Mouse (Mus musculus): ENCODE data around the gene Nr1i3. TPM values are rescaled to one million over a fixed set of nuclear protein-coding genes. Genes with fewer than 3 reads are reported as not detected.

Gene Nr1i3
- polyA plus RNA-seq, 1 experiment: not detected

GRCm38 (mm10) chr1:171248386-171249226 is 34.8 kb downstream of the Nr1i3 start:
- no peak for TF ChIP-seq CTCF (IDR thresholded peaks at IDR 0.05; ENCODE audit: borderline replicate concordance, insufficient read depth, low read length)
- TF ChIP-seq POLR2A (IDR thresholded peaks at IDR 0.05; ENCODE audit: low read depth, low read length): peak; percentile 20; the same call in 1 of the 2 replicates
- Histone ChIP-seq H3K4me1 (ENCODE audit: control insufficient read depth, insufficient read depth, low read length) (peaks cover 3% of the 10 kb centered on the region), H3K4me3 (ENCODE audit: insufficient read depth, low read length) (no peak overlapping the region), H3K27ac (ENCODE audit: insufficient read depth, low read length) (peak overlapping the region; percentile 88)

DNA sequence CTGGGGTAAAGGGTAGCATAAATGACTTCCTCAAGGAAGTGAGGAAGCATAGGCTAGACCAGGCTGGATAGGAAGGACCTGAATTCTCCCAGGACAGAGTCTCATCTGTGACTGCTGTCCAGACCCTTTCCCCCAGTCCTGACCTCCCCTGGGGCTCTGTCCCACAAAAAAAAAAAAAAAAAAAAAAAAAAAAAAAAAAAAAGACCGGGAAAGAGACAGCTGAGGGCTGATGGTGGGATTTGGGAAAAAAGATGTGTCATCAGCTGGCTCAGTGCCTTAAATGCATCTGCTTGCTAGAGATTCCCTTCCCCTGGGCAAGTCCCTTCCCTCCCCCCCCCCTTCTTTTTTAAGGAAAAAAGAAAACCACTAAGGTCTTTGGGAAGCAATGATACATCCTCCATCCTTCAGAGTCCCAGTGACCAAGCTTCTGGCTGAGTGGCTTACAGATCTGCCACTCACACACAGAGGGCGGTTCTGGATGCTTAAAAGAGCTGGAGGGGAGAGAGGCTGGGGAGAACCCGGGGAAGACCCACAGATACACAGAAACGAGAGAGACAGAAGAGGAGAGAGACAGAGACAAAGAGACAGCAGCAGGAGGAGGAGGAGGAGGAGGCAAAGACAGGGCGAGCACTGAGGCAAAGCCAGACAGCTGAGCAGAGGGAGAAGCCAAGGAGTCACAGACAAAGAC is 36.3 kb downstream of the Nr1i3 start, which contains the start of gene Adamts4:
Adamts4 (plus strand) TSS at position 509 of the 688 bp plus-strand sequence.
- peak within 1 kb of the TSS; percentile 88 for H3K27ac ChIP-seq (ENCODE audit: insufficient read depth, low read length)
- peak within 1 kb of the TSS; percentile 24 for H3K4me3 ChIP-seq (ENCODE audit: insufficient read depth, low read length)
- H3K4me1 ChIP-seq (ENCODE audit: control insufficient read depth, insufficient read depth, low read length): peaks cover 3% of the 10 kb centered on the region
- no peak for TF ChIP-seq CTCF (IDR thresholded peaks at IDR 0.05; ENCODE audit: borderline replicate concordance, insufficient read depth, low read length)
- peak; percentile 98 for TF ChIP-seq POLR2A (IDR thresholded peaks at IDR 0.05; ENCODE audit: low read depth, low read length)

DNA sequence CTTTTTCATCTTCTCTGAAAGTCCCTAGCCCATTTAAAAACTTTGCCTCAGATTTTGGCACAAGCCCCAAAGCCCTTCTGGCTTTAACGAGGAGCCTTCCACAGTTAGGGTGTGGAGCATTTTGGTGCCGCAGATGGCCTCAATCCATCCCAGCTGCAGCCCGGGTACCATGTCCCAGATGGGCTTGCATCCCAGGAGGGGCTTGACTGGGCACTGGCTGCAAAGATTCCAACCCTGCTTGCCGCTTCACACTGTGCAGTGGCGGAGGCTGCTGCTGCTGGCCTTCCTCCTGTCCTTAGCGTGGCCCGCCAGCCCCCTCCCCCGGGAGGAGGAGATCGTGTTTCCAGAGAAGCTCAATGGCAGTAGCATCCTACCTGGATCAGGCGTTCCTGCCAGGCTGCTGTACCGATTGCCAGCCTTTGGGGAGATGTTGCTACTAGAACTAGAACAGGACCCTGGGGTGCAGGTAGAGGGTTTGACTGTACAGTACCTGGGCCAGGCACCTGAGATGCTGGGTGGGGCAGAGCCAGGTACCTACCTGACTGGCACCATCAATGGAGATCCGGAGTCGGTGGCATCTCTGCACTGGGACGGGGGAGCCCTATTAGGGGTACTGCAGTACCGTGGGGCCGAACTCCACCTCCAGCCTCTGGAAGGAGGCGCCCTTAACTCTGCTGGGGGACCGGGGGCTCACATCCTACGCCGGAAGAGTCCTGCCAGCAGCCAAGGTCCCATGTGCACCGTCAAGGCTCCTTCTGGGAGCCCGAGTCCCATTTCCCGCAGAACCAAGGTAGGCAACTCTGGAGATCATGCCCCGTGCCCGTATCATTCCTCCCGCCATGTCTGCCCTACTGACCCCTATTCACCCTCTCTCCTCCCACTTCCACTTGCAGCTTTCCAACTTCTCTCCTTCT is 37.2 kb downstream of the Nr1i3 start, which contains the start of gene Ndufs2:
Ndufs2 (minus strand) TSS at position 709 of the 914 bp plus-strand sequence.
- Histone ChIP-seq H3K4me1 (ENCODE audit: control insufficient read depth, insufficient read depth, low read length) (peaks cover 3% of the 10 kb centered on the region), H3K4me3 (ENCODE audit: insufficient read depth, low read length) (peak within 1 kb of the TSS; percentile 24), H3K27ac (ENCODE audit: insufficient read depth, low read length) (peak within 1 kb of the TSS; percentile 86)
- TF ChIP-seq POLR2A (IDR thresholded peaks at IDR 0.05; ENCODE audit: low read depth, low read length) (peak; percentile 38), CTCF (IDR thresholded peaks at IDR 0.05; ENCODE audit: borderline replicate concordance, insufficient read depth, low read length) (no peak)

- TF ChIP-seq POLR2A (IDR thresholded peaks at IDR 0.05; ENCODE audit: low read depth, low read length) (peak; percentile 78), CTCF (IDR thresholded peaks at IDR 0.05; ENCODE audit: borderline replicate concordance, insufficient read depth, low read length) (no peak)
- Histone ChIP-seq H3K4me3 (ENCODE audit: insufficient read depth, low read length) (peak overlapping the region; percentile 24), H3K4me1 (ENCODE audit: control insufficient read depth, insufficient read depth, low read length) (peaks cover 3% of the 10 kb centered on the region), H3K27ac (ENCODE audit: insufficient read depth, low read length) (peak overlapping the region; percentile 86)
Observed at GRCm38 (mm10) chr1:171251594-171252324, 38.0 kb downstream of the Nr1i3 start.

DNA sequence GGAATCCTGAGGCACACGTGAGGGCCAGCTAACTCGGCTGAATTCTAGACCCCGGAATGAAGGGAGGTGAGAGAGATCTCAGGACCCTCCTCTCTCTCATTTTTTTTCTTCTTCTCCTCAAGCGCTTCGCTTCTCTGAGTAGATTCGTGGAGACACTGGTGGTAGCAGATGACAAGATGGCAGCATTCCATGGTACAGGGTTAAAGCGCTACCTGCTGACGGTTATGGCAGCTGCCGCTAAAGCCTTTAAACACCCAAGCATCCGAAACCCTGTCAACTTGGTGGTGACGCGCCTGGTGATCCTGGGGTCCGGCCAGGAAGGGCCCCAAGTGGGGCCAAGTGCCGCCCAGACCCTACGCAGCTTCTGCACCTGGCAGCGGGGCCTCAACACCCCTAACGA is 38.6 kb downstream of the Nr1i3 start:
- Histone ChIP-seq H3K4me1 (ENCODE audit: control insufficient read depth, insufficient read depth, low read length) (peaks cover 3% of the 10 kb centered on the region), H3K4me3 (ENCODE audit: insufficient read depth, low read length) (peak overlapping the region; percentile 23), H3K27ac (ENCODE audit: insufficient read depth, low read length) (peak overlapping the region; percentile 86)
- TF ChIP-seq POLR2A (IDR thresholded peaks at IDR 0.05; ENCODE audit: low read depth, low read length) (no peak), CTCF (IDR thresholded peaks at IDR 0.05; ENCODE audit: borderline replicate concordance, insufficient read depth, low read length) (no peak)

DNA sequence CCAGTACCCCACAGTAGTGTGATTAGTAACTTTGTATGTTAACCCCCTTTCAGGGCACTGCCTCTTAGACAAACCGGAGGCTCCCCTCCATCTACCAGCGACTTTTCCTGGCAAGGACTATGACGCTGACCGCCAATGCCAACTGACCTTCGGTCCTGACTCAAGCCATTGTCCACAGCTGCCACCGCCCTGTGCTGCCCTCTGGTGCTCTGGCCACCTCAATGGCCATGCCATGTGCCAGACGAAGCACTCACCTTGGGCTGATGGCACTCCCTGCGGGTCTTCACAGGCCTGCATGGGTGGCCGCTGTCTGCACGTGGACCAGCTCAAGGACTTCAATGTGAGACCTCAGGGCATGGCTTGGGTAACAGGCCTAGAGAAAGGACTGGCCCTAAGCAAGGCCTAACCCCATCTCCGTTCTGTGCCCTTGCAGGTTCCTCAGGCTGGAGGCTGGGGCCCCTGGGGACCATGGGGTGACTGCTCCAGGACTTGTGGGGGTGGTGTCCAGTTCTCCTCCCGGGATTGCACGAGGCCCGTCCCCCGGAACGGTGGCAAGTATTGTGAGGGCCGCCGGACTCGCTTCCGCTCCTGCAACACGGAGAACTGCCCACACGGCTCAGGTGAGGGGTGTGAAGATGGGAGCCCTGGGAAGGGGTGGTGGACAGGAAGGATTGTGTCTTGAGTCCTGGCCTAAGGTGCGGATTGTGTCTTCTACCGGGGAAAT is 42.5 kb downstream of the Nr1i3 start:
- Histone ChIP-seq H3K27ac (ENCODE audit: insufficient read depth, low read length) (no peak overlapping the region), H3K4me1 (ENCODE audit: control insufficient read depth, insufficient read depth, low read length) (peaks cover 13% of the 10 kb centered on the region), H3K4me3 (ENCODE audit: insufficient read depth, low read length) (no peak overlapping the region)
- TF ChIP-seq POLR2A (IDR thresholded peaks at IDR 0.05; ENCODE audit: low read depth, low read length): no peak
- TF ChIP-seq CTCF (IDR thresholded peaks at IDR 0.05; ENCODE audit: borderline replicate concordance, insufficient read depth, low read length): peak; percentile 18; the same call in 1 of the 2 replicates

DNA sequence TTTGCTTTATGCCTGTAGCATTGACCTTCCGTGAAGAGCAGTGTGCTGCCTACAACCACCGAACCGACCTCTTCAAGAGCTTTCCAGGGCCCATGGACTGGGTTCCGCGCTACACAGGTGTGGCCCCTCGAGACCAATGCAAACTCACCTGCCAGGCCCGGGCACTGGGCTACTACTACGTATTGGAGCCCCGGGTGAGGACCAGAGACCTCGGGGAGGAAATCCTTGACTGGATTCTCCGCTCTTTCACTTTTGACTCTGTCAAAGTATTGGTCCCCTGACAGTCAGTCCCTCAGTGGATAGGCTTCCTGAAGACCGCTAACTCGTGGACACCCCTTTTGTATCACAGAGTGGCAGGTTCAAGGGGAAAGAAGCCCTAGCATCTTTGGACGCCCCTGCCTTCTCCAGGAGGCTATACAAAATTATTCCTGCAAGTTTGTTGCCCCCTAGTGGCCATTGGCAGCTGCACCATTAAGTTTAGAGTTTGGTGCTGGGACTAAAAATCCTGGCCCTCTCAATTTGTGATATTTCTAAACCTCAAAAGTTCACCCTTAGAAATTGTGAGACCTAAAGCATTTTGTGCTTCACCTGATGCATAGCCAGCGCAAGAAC is 43.3 kb downstream of the Nr1i3 start:
- Histone ChIP-seq H3K4me3 (ENCODE audit: insufficient read depth, low read length) (no peak overlapping the region), H3K4me1 (ENCODE audit: control insufficient read depth, insufficient read depth, low read length) (peaks cover 15% of the 10 kb centered on the region), H3K27ac (ENCODE audit: insufficient read depth, low read length) (no peak overlapping the region)
- TF ChIP-seq CTCF (IDR thresholded peaks at IDR 0.05; ENCODE audit: borderline replicate concordance, insufficient read depth, low read length) (no peak), POLR2A (IDR thresholded peaks at IDR 0.05; ENCODE audit: low read depth, low read length) (no peak)

- no peak for TF ChIP-seq POLR2A (IDR thresholded peaks at IDR 0.05; ENCODE audit: low read depth, low read length)
- Histone ChIP-seq H3K4me1 (ENCODE audit: control insufficient read depth, insufficient read depth, low read length) (peaks cover 15% of the 10 kb centered on the region), H3K4me3 (ENCODE audit: insufficient read depth, low read length) (no peak overlapping the region), H3K27ac (ENCODE audit: insufficient read depth, low read length) (no peak overlapping the region)
Observed at GRCm38 (mm10) chr1:171257781-171258180, 44.0 kb downstream of the Nr1i3 start.

Measured in embryonic fibroblast, embryonic 13.5 days (primary cell).